Mouse (Mus musculus): Measurements from ENCODE around the gene Evx2. TPM values are rescaled to one million over a fixed set of nuclear protein-coding genes. Genes with fewer than 3 reads are reported as not detected.

The Evx2 gene
- polyA plus RNA-seq, 1 experiment from 2014 or later, result not detected

- no peak overlapping the region for H3K4me2 ChIP-seq
- peaks cover 100% of the 10 kb centered on the region for H3K27me3 ChIP-seq
- WGBS (ENCODE audit: insufficient replicate concordance), result 15% methylated on average over 17 of the region's 17 CpGs
Measured at GRCm38 (mm10) chr2:74701949-74702819, 42.8 kb upstream of the Evx2 start.

GRCm38 (mm10) chr2:74700546-74701112, 41.3 kb upstream of the Evx2 start:
- H3K9me3 ChIP-seq (replicated peaks), result no peaks in the 10 kb centered on the region
- H3K9ac ChIP-seq, result no peak overlapping the region
- no peak overlapping the region for H3K27ac ChIP-seq (replicated peaks)
- H3K27me3 ChIP-seq, result peaks cover 100% of the 10 kb centered on the region
- 7% methylated on average over 22 of the region's 22 CpGs for WGBS (ENCODE audit: insufficient replicate concordance)
- no peaks in the 10 kb centered on the region for H3K36me3 ChIP-seq (replicated peaks)
- no peak overlapping the region for H3K4me3 ChIP-seq (replicated peaks)
- ATAC-seq (ENCODE audit: insufficient read depth), result no peak
- H3K4me1 ChIP-seq (replicated peaks), result peaks cover 17% of the 10 kb centered on the region
- no peak overlapping the region for H3K4me2 ChIP-seq

More at GRCm38 (mm10) chr2:74701949-74702819, 42.8 kb upstream of the Evx2 start:
- H3K9me3 ChIP-seq (replicated peaks), result no peaks in the 10 kb centered on the region
- peaks cover 17% of the 10 kb centered on the region for H3K4me1 ChIP-seq (replicated peaks)
- no peak overlapping the region for H3K9ac ChIP-seq
- no peak overlapping the region for H3K27ac ChIP-seq (replicated peaks)
- H3K36me3 ChIP-seq (replicated peaks), result no peaks in the 10 kb centered on the region
- no peak overlapping the region for H3K4me3 ChIP-seq (replicated peaks)
- no peak for ATAC-seq (ENCODE audit: insufficient read depth)

GRCm38 (mm10) chr2:74699664-74700545, 40.5 kb upstream of the Evx2 start:
- H3K9ac ChIP-seq, result no peak overlapping the region
- H3K36me3 ChIP-seq (replicated peaks), result no peaks in the 10 kb centered on the region
- ATAC-seq (ENCODE audit: insufficient read depth), result no peak
- peaks cover 100% of the 10 kb centered on the region for H3K27me3 ChIP-seq
- 11% methylated on average over 23 of the region's 23 CpGs for WGBS (ENCODE audit: insufficient replicate concordance)
- no peak overlapping the region for H3K27ac ChIP-seq (replicated peaks)
- no peak overlapping the region for H3K4me2 ChIP-seq
- H3K9me3 ChIP-seq (replicated peaks), result no peaks in the 10 kb centered on the region
- no peak overlapping the region for H3K4me3 ChIP-seq (replicated peaks)
- H3K4me1 ChIP-seq (replicated peaks), result peaks cover 11% of the 10 kb centered on the region

GRCm38 (mm10) chr2:74699053-74699430, 39.7 kb upstream of the Evx2 start:
- 4% methylated on average over 17 of the region's 17 CpGs for WGBS (ENCODE audit: insufficient replicate concordance)
- no peak for ATAC-seq (ENCODE audit: insufficient read depth)

GRCm38 (mm10) chr2:74698201-74699052, 39.1 kb upstream of the Evx2 start:
- Histone ChIP-seq H3K36me3 (replicated peaks) (no peaks in the 10 kb centered on the region), H3K4me2 (peak overlapping the region; percentile 55), H3K27ac (replicated peaks) (no peak overlapping the region), H3K9me3 (replicated peaks) (no peaks in the 10 kb centered on the region), H3K4me1 (replicated peaks) (peaks cover 6% of the 10 kb centered on the region), H3K27me3 (peaks cover 100% of the 10 kb centered on the region), H3K9ac (no peak overlapping the region), H3K4me3 (replicated peaks) (peak overlapping the region; percentile 30)
- ATAC-seq (ENCODE audit: insufficient read depth), result no peak
- WGBS (ENCODE audit: insufficient replicate concordance), result 1% methylated on average over 84 of the region's 86 CpGs

More at GRCm38 (mm10) chr2:74699053-74699430, 39.7 kb upstream of the Evx2 start:
- Histone ChIP-seq H3K4me3 (replicated peaks) (no peak overlapping the region), H3K4me2 (no peak overlapping the region), H3K4me1 (replicated peaks) (peaks cover 6% of the 10 kb centered on the region), H3K27me3 (peaks cover 100% of the 10 kb centered on the region), H3K9me3 (replicated peaks) (no peaks in the 10 kb centered on the region), H3K27ac (replicated peaks) (no peak overlapping the region), H3K9ac (no peak overlapping the region), H3K36me3 (replicated peaks) (no peaks in the 10 kb centered on the region)

GRCm38 (mm10) chr2:74697567-74698121, 38.3 kb upstream of the Evx2 start, which contains the start of gene Hoxd9:
Gene Hoxd9, plus strand, starts transcription at chr2:74697727.
- H3K36me3 ChIP-seq (replicated peaks), result no peaks in the 10 kb centered on the region
- peak within 1 kb of the TSS; percentile 55 for H3K4me2 ChIP-seq
- H3K4me1 ChIP-seq (replicated peaks), result peaks cover 6% of the 10 kb centered on the region
- no peaks in the 10 kb centered on the region for H3K9me3 ChIP-seq (replicated peaks)
- no peak within 1 kb of the TSS for H3K9ac ChIP-seq
- peak within 1 kb of the TSS; percentile 30 for H3K4me3 ChIP-seq (replicated peaks)
- whole genome bisulfite sequencing (ENCODE audit: insufficient replicate concordance), result under 1% methylated on average over 43 of the region's 43 CpGs
- no peak for ATAC-seq (ENCODE audit: insufficient read depth)
- H3K27me3 ChIP-seq, result peaks cover 100% of the 10 kb centered on the region
- H3K27ac ChIP-seq (replicated peaks), result no peak within 1 kb of the TSS

GRCm38 (mm10) chr2:74696442-74697335, 37.3 kb upstream of the Evx2 start:
- 4% methylated on average over 34 of the region's 34 CpGs for WGBS (ENCODE audit: insufficient replicate concordance)
- Histone ChIP-seq H3K4me2 (no peak overlapping the region), H3K27ac (replicated peaks) (no peak overlapping the region), H3K4me1 (replicated peaks) (peaks cover 6% of the 10 kb centered on the region), H3K27me3 (peaks cover 100% of the 10 kb centered on the region), H3K4me3 (replicated peaks) (no peak overlapping the region), H3K9me3 (replicated peaks) (no peaks in the 10 kb centered on the region), H3K9ac (no peak overlapping the region), H3K36me3 (replicated peaks) (no peaks in the 10 kb centered on the region)
- no peak for ATAC-seq (ENCODE audit: insufficient read depth)

GRCm38 (mm10) chr2:74695813-74696430, 36.6 kb upstream of the Evx2 start:
- H3K4me1 ChIP-seq (replicated peaks), result peaks cover 6% of the 10 kb centered on the region
- no peaks in the 10 kb centered on the region for H3K9me3 ChIP-seq (replicated peaks)
- H3K36me3 ChIP-seq (replicated peaks), result no peaks in the 10 kb centered on the region
- no peak overlapping the region for H3K4me2 ChIP-seq
- no peak for ATAC-seq (ENCODE audit: insufficient read depth)
- H3K4me3 ChIP-seq (replicated peaks), result no peak overlapping the region
- peaks cover 100% of the 10 kb centered on the region for H3K27me3 ChIP-seq
- no peak overlapping the region for H3K9ac ChIP-seq
- H3K27ac ChIP-seq (replicated peaks), result no peak overlapping the region
- 5% methylated on average over 7 of the region's 7 CpGs for WGBS (ENCODE audit: insufficient replicate concordance)

- no peak overlapping the region for H3K4me2 ChIP-seq
- no peak for ATAC-seq (ENCODE audit: insufficient read depth)
- 5% methylated on average over 1 of the region's 1 CpGs for WGBS (ENCODE audit: insufficient replicate concordance)
- H3K9me3 ChIP-seq (replicated peaks), result no peaks in the 10 kb centered on the region
- no peak overlapping the region for H3K27ac ChIP-seq (replicated peaks)
- H3K9ac ChIP-seq, result no peak overlapping the region
- H3K4me1 ChIP-seq (replicated peaks), result peaks cover 6% of the 10 kb centered on the region
- peaks cover 100% of the 10 kb centered on the region for H3K27me3 ChIP-seq
- H3K36me3 ChIP-seq (replicated peaks), result no peaks in the 10 kb centered on the region
- H3K4me3 ChIP-seq (replicated peaks), result no peak overlapping the region
Measured at GRCm38 (mm10) chr2:74695383-74695782, 36.0 kb upstream of the Evx2 start.

All from liver, embryonic 15.5 days (tissue).